Mouse (Mus musculus) limb, embryonic 10.5 days (tissue): ENCODE measurements at regions not wholly inside any gene's neighbourhood (a gene's known extent, or its start where the extent isn't known, plus 50 kb on each side); places are given as distances from the start of the nearest gene placed in this dataset.

ENCODE experiments used
- DNase-seq: peaks from one replicate; pipeline ENCODE4 v3.0.0-alpha.2; 2017; ENCODE audit warnings: low spot score
- H3K27ac ChIP-seq: fragments of 300-500 bp; sonication (generic); 2 replicates; pipeline ENCODE4 v1.5.1; 2016; ENCODE audit warnings: mild to moderate bottlenecking
- H3K27me3 ChIP-seq: fragments of 300-500 bp; sonication (generic); 2 replicates; pipeline ENCODE4 v1.6.1; 2016; ENCODE audit warnings: low read depth, mild to moderate bottlenecking; ENCODE audit not compliant: poor library complexity, severe bottlenecking
- H3K36me3 ChIP-seq: fragments of 300-500 bp; sonication (generic); 2 replicates; pipeline ENCODE4 v1.6.1; 2016; ENCODE audit warnings: mild to moderate bottlenecking, moderate library complexity
- H3K4me1 ChIP-seq: fragments of 300-500 bp; sonication (generic); 2 replicates; pipeline ENCODE4 v1.6.1; 2016
- H3K4me3 ChIP-seq: fragments of 300-500 bp; sonication (generic); 2 replicates; pipeline ENCODE4 v1.5.1; 2016; ENCODE audit warnings: mild to moderate bottlenecking, moderate library complexity
- H3K9me3 ChIP-seq: fragments of 300-500 bp; sonication (generic); replicated peaks from 2 replicates; pipeline ENCODE4 v1.6.1; 2016; ENCODE audit warnings: mild to moderate bottlenecking
- whole genome bisulfite sequencing: fragments of 180-500 bp; shearing (Covaris S2); methylation state at CpG from one replicate; pipeline ENCODE4 v1.1.7; 2016; 5-methylcytosine and 5-hydroxymethylcytosine counted together

DNA sequence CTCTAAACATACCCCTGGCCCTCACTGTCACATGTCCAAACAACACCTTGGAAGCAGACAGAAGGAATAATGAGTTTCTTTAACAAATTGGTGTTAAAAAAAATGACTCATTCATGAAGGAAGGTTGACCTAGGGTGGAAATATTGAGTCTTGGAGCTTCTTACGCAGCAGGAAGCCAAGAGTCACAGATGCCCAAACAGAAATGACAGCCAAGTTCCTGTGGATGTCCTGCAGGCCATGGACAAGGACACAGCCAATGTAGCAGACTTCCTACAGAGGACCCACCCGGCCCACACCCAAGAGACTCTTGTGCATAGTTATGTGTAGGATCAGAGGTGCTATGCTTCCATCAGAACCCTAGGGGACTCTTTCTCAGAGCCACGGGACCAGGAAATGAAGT is 136.1 kb upstream of the Gm3448 start:
- H3K4me1 ChIP-seq, result peaks cover 12% of the 10 kb centered on the region
- H3K36me3 ChIP-seq, result no peaks in the 10 kb centered on the region
- no peak for DNase-seq
- no peaks in the 10 kb centered on the region for H3K9me3 ChIP-seq
- H3K4me3 ChIP-seq, result no peak overlapping the region
- no peaks in the 10 kb centered on the region for H3K27me3 ChIP-seq
- WGBS, result 84% methylated on average over 3 of the region's 3 CpGs
- no peak overlapping the region for H3K27ac ChIP-seq

DNA sequence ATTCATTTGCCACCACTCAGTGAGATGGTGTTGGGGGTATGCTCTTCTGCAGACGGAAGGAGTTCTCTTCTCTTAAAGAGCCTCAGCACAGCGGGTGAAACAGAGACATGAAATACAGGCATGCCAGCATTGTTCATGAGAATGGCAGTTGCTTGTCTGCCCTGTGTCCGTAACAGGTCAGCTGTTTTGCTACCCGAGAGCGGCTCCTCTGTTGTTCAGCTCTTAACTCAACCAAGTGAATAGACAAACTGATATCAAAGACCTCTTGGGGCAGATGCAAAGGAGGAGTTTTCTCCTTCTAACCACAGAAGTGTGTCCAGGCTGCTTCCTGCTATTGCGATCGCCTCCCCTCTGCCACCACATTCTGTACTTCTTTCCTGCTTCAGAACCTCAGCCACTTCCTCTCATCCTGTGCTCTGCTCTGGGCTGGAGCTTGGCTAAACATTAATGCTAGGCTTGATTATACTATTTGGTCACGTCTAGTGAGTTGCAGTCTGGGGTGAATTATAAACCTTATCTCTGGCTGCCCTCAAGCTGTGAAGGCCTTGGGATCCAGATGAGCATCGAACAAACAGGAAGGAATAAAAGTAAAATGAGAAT is 133.1 kb upstream of the Gm3448 start:
- H3K27me3 ChIP-seq, result no peaks in the 10 kb centered on the region
- 86% methylated on average over 9 of the region's 9 CpGs for WGBS
- no peak overlapping the region for H3K27ac ChIP-seq
- H3K9me3 ChIP-seq, result no peaks in the 10 kb centered on the region
- DNase-seq, result no peak
- H3K4me3 ChIP-seq, result no peak overlapping the region
- no peaks in the 10 kb centered on the region for H3K36me3 ChIP-seq
- H3K4me1 ChIP-seq, result peaks cover 9% of the 10 kb centered on the region

DNA sequence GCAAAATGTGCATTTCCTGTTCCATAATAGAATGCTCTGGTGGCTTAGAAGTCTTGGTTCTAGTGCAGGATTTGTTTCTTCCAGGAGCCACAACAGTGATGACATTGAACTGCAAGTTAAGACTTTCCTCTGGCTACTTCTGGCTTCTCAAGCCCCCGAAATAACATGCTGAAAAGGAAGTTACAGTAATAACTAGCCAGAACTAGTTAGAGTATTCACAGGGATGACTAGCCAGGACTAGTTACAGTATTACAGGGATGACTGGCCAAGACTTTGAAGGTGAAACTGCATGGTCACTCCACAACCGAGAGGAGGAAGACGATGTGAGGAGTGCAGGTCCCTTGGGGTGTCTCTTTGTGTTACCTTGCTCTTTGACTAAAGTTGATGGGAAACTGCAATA is 126.6 kb upstream of the Gm3448 start:
- Histone ChIP-seq H3K4me1 (peaks cover 4% of the 10 kb centered on the region), H3K36me3 (no peaks in the 10 kb centered on the region), H3K27me3 (no peaks in the 10 kb centered on the region), H3K9me3 (no peaks in the 10 kb centered on the region), H3K4me3 (no peak overlapping the region), H3K27ac (no peak overlapping the region)
- 88% methylated on average over 3 of the region's 3 CpGs for WGBS
- no peak for DNase-seq

DNA sequence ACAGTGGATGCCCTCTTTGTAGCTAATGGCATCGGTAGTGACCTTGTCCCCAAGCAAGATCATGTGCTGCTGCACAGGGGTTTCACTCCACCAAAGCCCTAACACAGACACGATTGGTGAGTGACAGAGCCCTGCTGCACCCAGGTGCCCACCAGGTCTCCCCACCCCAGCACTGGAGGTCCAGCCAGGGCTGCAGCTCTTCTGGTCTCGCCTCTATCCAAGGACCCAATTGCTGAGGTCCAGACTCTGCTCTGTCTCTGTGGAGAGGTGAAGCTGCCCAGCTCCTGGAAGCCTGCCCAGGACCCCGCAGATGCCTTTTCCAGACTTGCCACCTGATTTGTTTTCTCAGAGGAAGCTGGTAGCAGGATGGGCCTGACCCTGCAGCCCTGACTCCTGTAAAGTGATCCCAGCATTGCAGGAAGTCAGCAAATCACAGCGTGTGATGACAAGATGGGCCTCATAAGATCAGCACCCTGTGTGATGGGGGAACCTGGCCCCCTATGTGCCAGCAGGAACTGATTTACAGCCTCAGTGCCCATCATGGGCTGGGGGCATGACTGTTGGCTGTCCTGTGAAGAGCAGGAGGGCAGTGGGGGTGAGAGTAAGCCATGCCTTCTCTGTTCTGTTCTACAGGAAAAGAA is 116.5 kb upstream of the Gm3448 start:
- Histone ChIP-seq H3K36me3 (no peaks in the 10 kb centered on the region), H3K4me1 (peaks cover 13% of the 10 kb centered on the region), H3K27ac (no peak overlapping the region), H3K9me3 (no peaks in the 10 kb centered on the region), H3K4me3 (no peak overlapping the region), H3K27me3 (no peaks in the 10 kb centered on the region)
- WGBS, result 76% methylated on average over 5 of the region's 5 CpGs
- no peak for DNase-seq

DNA sequence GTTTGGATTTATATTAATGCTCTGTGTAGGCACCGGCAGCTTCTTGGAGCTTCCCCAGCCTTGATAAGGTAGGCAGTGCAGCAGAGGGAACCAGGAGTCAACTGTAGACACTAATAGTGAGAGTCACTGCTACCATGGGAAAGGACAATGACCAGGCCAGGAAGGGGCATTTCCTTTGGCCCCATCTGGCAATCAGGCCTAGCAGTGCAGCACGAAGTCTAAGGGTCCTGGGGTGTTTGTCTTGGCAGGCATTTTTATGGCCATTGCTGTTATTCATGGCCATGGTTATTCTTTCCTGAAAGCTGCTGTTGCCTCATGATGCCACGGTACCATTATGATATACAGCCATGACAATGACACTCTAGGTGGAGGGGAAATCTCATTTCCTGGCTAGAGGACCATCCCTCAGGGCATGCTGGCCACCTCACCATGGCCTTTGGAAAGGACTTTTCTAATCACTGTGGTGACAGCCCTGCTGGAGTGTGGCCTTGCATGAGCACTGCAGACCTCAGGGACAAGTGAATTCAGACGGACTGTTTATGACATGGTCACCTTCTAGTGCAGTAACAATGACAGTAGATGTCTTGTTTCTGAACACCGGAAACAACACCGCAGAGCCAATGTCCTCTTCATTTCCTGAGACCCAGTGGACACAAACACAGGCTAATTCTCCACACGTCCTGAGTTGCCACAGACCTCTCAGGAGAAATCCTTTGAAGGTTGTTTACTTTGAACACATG is 111.8 kb upstream of the Gm3448 start:
- Histone ChIP-seq H3K4me3 (no peak overlapping the region), H3K27ac (no peak overlapping the region), H3K9me3 (no peaks in the 10 kb centered on the region), H3K4me1 (peaks cover 18% of the 10 kb centered on the region), H3K27me3 (no peaks in the 10 kb centered on the region), H3K36me3 (no peaks in the 10 kb centered on the region)
- DNase-seq, result no peak
- 68% methylated on average over 7 of the region's 7 CpGs for WGBS

DNA sequence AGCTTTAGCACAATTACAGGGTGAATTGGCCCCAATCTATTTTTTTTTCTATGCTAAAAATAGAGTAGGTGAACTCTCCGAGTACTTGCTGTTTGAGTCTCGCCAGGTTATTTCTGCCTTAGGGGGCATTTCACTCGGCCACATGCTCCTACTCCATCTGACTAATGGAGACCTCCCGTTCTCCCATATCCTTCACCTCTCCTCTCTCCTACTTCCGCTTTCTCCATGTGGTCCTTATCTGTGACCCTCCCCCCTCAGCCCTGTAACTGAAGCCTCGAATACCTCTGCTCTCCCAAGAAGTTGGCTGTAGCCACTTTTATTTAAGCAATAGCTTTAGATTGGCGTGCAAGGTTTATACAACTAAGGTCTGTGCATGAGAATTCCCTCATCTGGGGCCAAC is 111.1 kb upstream of the Gm3448 start:
- Histone ChIP-seq H3K9me3 (no peaks in the 10 kb centered on the region), H3K4me3 (no peak overlapping the region), H3K27ac (no peak overlapping the region), H3K36me3 (no peaks in the 10 kb centered on the region), H3K27me3 (no peaks in the 10 kb centered on the region), H3K4me1 (peaks cover 12% of the 10 kb centered on the region)
- DNase-seq, result no peak
- whole genome bisulfite sequencing, result 68% methylated on average over 7 of the region's 7 CpGs

DNA sequence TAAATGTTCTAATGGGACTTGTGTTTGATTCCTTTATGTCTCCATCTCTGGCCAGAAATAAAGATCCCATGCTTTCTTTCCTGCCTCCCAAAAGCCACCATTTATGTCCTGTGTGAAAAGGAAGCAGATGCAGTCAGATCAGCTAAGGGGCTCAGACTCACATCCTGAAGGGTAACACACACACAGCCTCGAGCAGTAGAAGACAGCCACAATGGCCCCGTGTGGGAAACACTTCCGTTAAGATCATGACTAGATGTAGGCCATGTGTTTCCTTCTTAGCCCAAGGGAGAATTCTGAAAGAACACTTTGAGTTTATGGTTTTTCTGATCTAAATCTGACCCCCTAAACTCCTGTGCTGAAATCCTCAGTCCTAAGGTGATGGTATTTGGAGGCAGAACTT is 110.4 kb upstream of the Gm3448 start:
- 81% methylated on average over 3 of the region's 3 CpGs for WGBS

DNA sequence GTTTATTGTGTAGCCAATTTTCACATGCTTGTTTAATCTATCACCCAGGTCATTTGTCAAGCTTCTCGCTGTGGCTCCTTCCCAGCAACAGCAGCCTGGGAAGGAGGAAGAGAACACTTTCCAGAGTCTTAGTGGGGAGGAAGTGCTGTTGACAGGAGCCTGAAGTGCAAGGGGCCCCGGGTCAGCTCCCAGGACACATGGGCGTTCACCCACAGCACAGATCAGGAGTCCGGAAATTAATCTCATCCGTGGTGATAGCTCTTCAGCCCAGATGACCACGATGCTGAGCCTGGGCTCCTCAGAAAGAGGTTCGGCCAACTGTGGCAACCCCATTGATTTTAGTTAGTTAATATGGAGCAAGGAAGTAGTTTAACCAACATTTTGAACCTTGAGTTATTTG is 105.3 kb upstream of the Gm3448 start:
- Histone ChIP-seq H3K9me3 (no peaks in the 10 kb centered on the region), H3K27ac (no peak overlapping the region), H3K36me3 (no peaks in the 10 kb centered on the region), H3K4me3 (no peak overlapping the region), H3K4me1 (0 out of 2 replicates have a peak, but pooled peaks cover 4% of the 10 kb centered on the region), H3K27me3 (no peaks in the 10 kb centered on the region)
- no peak for DNase-seq
- 61% methylated on average over 7 of the region's 7 CpGs for WGBS

More for the DNA sequence above, 110.4 kb upstream of the Gm3448 start:
- no peak for DNase-seq
- no peak overlapping the region for H3K4me3 ChIP-seq
- H3K4me1 ChIP-seq, result peaks cover 13% of the 10 kb centered on the region
- H3K27ac ChIP-seq, result no peak overlapping the region
- no peaks in the 10 kb centered on the region for H3K27me3 ChIP-seq
- H3K9me3 ChIP-seq, result no peaks in the 10 kb centered on the region
- no peaks in the 10 kb centered on the region for H3K36me3 ChIP-seq

DNA sequence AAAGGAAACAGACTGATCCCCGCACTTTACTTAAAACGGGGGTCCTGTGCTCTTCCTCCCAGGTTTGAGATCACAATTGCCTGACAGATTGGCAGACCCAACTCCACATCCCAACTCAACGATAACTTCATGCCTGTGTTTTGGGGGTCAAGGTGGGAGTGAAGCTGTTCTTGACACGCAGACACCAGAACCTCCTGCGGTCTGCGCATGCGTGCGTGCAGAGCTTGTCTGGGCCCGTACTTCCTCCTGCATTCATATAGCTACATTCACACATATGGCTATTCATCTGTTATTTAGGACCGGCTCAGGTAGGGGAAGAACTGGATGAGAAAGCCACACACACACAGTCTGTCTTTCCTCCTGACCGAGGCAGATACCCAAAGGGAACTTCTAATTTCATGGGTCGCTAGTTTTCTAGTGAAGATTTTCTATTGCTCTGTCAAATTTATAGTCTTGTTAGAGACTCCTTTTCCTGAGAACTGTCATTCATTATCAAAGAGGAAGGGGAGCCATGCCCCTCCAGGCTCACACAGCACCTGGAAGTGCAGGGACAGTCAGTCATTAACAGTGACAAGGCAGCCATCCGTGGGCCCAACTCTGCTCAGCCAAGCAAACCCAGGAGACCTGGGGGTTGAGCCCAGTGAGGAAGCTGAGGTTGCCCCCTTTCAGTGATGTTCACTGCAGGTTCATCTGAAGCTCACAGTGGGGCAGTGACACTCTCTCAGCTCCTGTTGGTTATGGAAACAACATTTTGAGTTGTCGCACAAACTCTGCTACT is 104.0 kb upstream of the Gm3448 start:
- Histone ChIP-seq H3K4me3 (no peak overlapping the region), H3K27ac (no peak overlapping the region), H3K27me3 (no peaks in the 10 kb centered on the region), H3K9me3 (no peaks in the 10 kb centered on the region), H3K4me1 (0 out of 2 replicates have a peak, but pooled peaks cover 4% of the 10 kb centered on the region), H3K36me3 (no peaks in the 10 kb centered on the region)
- WGBS, result 84% methylated on average over 14 of the region's 14 CpGs
- no peak for DNase-seq

DNA sequence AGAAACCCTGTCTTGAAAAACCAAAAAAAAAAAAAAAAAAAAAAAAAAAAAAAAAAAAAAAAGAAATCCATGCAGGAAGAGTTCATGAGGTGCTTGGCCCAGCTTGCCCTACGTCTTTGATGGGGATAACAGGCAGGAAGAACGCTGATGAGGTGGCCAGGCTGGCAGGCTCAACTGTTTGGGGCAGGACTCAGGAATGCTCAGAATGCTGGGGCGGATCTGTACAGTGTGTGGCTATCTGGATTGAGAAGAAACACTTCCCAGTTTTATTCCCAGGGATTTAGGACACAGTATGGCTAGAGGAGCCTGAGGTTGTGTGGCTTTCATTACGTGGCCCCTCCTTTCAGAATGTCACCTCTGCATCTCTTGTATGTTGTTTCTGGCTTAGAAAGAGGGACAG is 99.1 kb upstream of the Gm3448 start:
- H3K9me3 ChIP-seq, result no peaks in the 10 kb centered on the region
- WGBS, result 64% methylated on average over 4 of the region's 4 CpGs
- no peak overlapping the region for H3K27ac ChIP-seq
- H3K27me3 ChIP-seq, result no peaks in the 10 kb centered on the region
- no peaks in the 10 kb centered on the region for H3K36me3 ChIP-seq
- H3K4me1 ChIP-seq, result no peaks in the 10 kb centered on the region
- DNase-seq, result no peak
- no peak overlapping the region for H3K4me3 ChIP-seq
